In the genomic region with DNA sequence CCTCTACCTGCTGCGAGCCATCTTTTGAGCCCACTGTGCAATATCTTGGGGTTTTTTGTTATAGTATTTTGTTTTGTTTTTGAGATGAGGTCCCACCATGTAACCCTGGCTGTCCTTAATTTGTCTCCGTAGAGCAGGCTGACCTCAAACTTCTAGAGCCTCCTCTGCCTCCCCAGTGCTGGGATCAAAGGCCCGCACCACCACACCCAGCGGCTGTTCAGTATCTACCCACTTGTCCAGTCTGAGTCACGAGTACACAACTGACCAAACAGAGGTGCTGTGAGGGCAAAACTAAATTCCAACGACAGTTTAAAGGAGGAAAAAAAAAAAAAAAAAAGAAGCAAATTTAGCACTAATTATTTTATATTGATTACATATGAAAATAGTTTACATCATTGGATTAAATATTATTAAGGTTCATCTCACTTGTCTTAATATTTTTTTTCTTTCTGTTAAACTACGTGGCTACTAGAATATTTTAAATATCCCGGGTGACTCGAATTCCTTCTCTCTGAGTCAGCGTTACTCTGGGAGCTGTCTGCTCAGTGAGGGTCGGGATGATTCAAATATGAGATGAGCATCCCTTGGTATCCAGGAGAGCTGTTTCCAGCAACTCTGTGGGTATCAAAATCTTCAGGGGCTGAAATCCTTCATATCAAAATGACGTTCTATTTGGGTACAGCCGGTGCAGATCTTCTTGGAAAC, we compare ENCODE assay signal across 29 mouse cellular contexts. TPM values are rescaled to one million over a fixed set of nuclear protein-coding genes. Genes with fewer than 3 reads are reported as not detected.
A peak's percentile ranks its signal among the peaks of the same experiment; 100 is the strongest.
DNase-seq lines count a peak whose midpoint lies in the region; ATAC-seq and TF ChIP-seq lines count a peak whose summit lies in the region.
"Had no signal": no experiment of that assay in that cellular context is flagged by ENCODE, and none has a peak within 500 bp of the region (broad histone marks: within the 10 kb centered on the region; RNA-seq: fewer than 3 reads in every experiment).

No protein-coding gene starts in this region.

- no peak for DNase-seq in heart, embryonic 10.5 days (ENCODE audit: low spot score)
- no peak for DNase-seq in heart, postnatal 36 days
- DNase-seq in midbrain, embryonic 11.5 days (ENCODE audit: low spot score, missing footprints) = peak; percentile 81
- peak; percentile 91 for DNase-seq in Muller cell, postnatal 12 days (ENCODE audit: inconsistent ontology term)
- no peak for DNase-seq in cerebellum, postnatal 14 days
- DNase-seq: adrenal gland, postnatal 10 days; adrenal gland, postnatal 36 days; cerebellum, adult 18-20 months; cerebellum, adult 9-10 months; cerebellum, postnatal 25 days; gastrocnemius, postnatal 25 days; heart, adult 18-20 months; heart, postnatal 10 days; heart, postnatal 4 days; kidney, adult 2 months had no signal

- H3K4me1 ChIP-seq in heart, embryonic 10.5 days = peaks cover 55% of the 10 kb centered on the region
- peaks cover 21% of the 10 kb centered on the region for H3K4me1 ChIP-seq in midbrain, embryonic 11.5 days (ENCODE audit: control insufficient read depth, insufficient read depth, low read length)
- peaks cover 18% of the 10 kb centered on the region for H3K4me1 ChIP-seq in midbrain, embryonic 15.5 days

- no peak for TF ChIP-seq POLR2A in myocyte (IDR thresholded peaks at IDR 0.05; ENCODE audit: insufficient read length, low read depth)

- no peaks in the 10 kb centered on the region for H3K79me2 ChIP-seq in myocyte (ENCODE audit: control insufficient read depth, insufficient read depth)

- H3K36me3 ChIP-seq in heart, embryonic 10.5 days = no peaks in the 10 kb centered on the region
- no peaks in the 10 kb centered on the region for H3K36me3 ChIP-seq in midbrain, embryonic 11.5 days (ENCODE audit: control insufficient read depth, insufficient read depth, low read length)
- no peaks in the 10 kb centered on the region for H3K36me3 ChIP-seq in midbrain, embryonic 15.5 days (replicated peaks)
- no peaks in the 10 kb centered on the region for H3K36me3 ChIP-seq in myocyte (ENCODE audit: control insufficient read depth, insufficient read depth)
- H3K36me3 ChIP-seq: forebrain, embryonic 12.5 days; forebrain, embryonic 15.5 days; G1E; heart, embryonic 15.5 days had no signal

- H3K9me3 ChIP-seq in heart, embryonic 10.5 days = no peaks in the 10 kb centered on the region
- H3K9me3 ChIP-seq in midbrain, embryonic 11.5 days (ENCODE audit: control insufficient read depth, low read length) = no peaks in the 10 kb centered on the region
- H3K9me3 ChIP-seq in midbrain, embryonic 15.5 days = no peaks in the 10 kb centered on the region
- H3K9me3 ChIP-seq: forebrain, embryonic 12.5 days; forebrain, embryonic 15.5 days; G1E; heart, embryonic 15.5 days had no signal

- intact Hi-C loops in heart, postnatal 36 days (cut with DNase I) = loop anchor here (2.0 kb wide), 1 partner anchor 89 kb away; no protein-coding TSS in a partner anchor

- no peak overlapping the region for H3K9ac ChIP-seq in midbrain, embryonic 11.5 days (ENCODE audit: low read length)
- H3K9ac ChIP-seq in midbrain, embryonic 15.5 days = no peak overlapping the region
- H3K9ac ChIP-seq: forebrain, embryonic 12.5 days; forebrain, embryonic 15.5 days; heart, embryonic 15.5 days; hindbrain, embryonic 14.5 days had no signal

- WGBS in heart, embryonic 10.5 days = 39% methylated on average over 13 of the region's 13 CpGs
- 73% methylated on average over 13 of the region's 13 CpGs for WGBS in midbrain, embryonic 11.5 days
- WGBS in midbrain, embryonic 15.5 days = 71% methylated on average over 13 of the region's 13 CpGs

- H3K4me2 ChIP-seq in midbrain, embryonic 11.5 days = no peak overlapping the region
- no peak overlapping the region for H3K4me2 ChIP-seq in midbrain, embryonic 15.5 days
- H3K4me2 ChIP-seq in myocyte (ENCODE audit: low read depth) = peak overlapping the region; percentile 40
- H3K4me2 ChIP-seq: forebrain, embryonic 12.5 days; forebrain, embryonic 15.5 days; heart, embryonic 11.5 days; heart, embryonic 15.5 days; hindbrain, embryonic 14.5 days had no signal

- H3ac ChIP-seq in myocyte (ENCODE audit: control insufficient read depth, insufficient read length) = no peak overlapping the region

- H3K27ac ChIP-seq in heart, embryonic 10.5 days = peak overlapping the region; percentile 56
- H3K27ac ChIP-seq in midbrain, embryonic 11.5 days (ENCODE audit: low read depth, low read length) = no peak overlapping the region
- no peak overlapping the region for H3K27ac ChIP-seq in midbrain, embryonic 15.5 days
- H3K27ac ChIP-seq: forebrain, embryonic 12.5 days; forebrain, embryonic 15.5 days; heart, embryonic 15.5 days; hindbrain, embryonic 14.5 days; hindbrain, postnatal 0 days had no signal

- ATAC-seq in midbrain, embryonic 11.5 days (ENCODE audit: low FRiP score) = no peak
- ATAC-seq in midbrain, embryonic 15.5 days (replicated peaks) = no peak
- no peak for ATAC-seq in megakaryocyte, adult 5-6 weeks (ENCODE audit: poor library complexity, severe bottlenecking)
- ATAC-seq: activated CD4-positive, CD25-positive, alpha-beta regulatory T cell, adult 4 months; forebrain, embryonic 15.5 days; hindbrain, postnatal 0 days; intestine, postnatal 0 days had no signal

- no peak overlapping the region for H3K4me3 ChIP-seq in heart, embryonic 10.5 days
- H3K4me3 ChIP-seq in midbrain, embryonic 11.5 days (ENCODE audit: low read depth, low read length) = no peak overlapping the region
- no peak overlapping the region for H3K4me3 ChIP-seq in midbrain, embryonic 15.5 days
- H3K4me3 ChIP-seq in myocyte = no peak overlapping the region
- H3K4me3 ChIP-seq: forebrain, embryonic 12.5 days; forebrain, embryonic 15.5 days; heart, embryonic 15.5 days had no signal

- no peaks in the 10 kb centered on the region for H3K27me3 ChIP-seq in heart, embryonic 10.5 days (ENCODE audit: insufficient read depth, poor library complexity, severe bottlenecking)
- H3K27me3 ChIP-seq in midbrain, embryonic 11.5 days (ENCODE audit: control insufficient read depth, insufficient read depth, low read length) = no peaks in the 10 kb centered on the region
- no peaks in the 10 kb centered on the region for H3K27me3 ChIP-seq in midbrain, embryonic 15.5 days (replicated peaks)
- no peaks in the 10 kb centered on the region for H3K27me3 ChIP-seq in myocyte (ENCODE audit: control insufficient read depth, insufficient read depth, insufficient read length)
- H3K27me3 ChIP-seq: forebrain, embryonic 12.5 days; forebrain, embryonic 15.5 days; heart, embryonic 15.5 days had no signal

TF ChIP-seq in myocyte, 11 proteins besides CTCF, POLR2A, EP300 and RAD21:
- no peak for TF ChIP-seq REST (IDR thresholded peaks at IDR 0.05; ENCODE audit: insufficient read depth, insufficient read length)
- no peak for TF ChIP-seq E2F4 (IDR thresholded peaks at IDR 0.05; ENCODE audit: insufficient read depth)
- TF ChIP-seq MYOG (IDR thresholded peaks at IDR 0.05; ENCODE audit: control insufficient read depth in 1 of 3, insufficient read depth in 1 of 3, insufficient read length in 2 of 3, low read depth in 2 of 3) = peak; percentile 12 to 81 (median 25)
- TF ChIP-seq MYOD1 (IDR thresholded peaks at IDR 0.05; ENCODE audit: control insufficient read depth in 1 of 3, insufficient read length in 2 of 3, low read depth in 2 of 3) = peak in 2 of 3 experiments; percentile 29 to 77
- TF ChIP-seq USF1 (IDR thresholded peaks at IDR 0.05; ENCODE audit: low read depth) = peak; percentile 40
- no peak for TF ChIP-seq MAX (IDR thresholded peaks at IDR 0.05; ENCODE audit: low read depth)
- no peak for TF ChIP-seq TCF12 (IDR thresholded peaks at IDR 0.05; ENCODE audit: insufficient read depth, poor library complexity, severe bottlenecking)

RNA-seq across cellular contexts. Expression of gene Gm11627, which starts 3.1 kb away (rescaled TPM):
- polyA plus RNA-seq in heart, embryonic 10.5 days (2016; fragmentation: Nextera tagmentation; extraction: Ambion mirVana) = 11.6 and 13.5 TPM in 2 replicates
- 1 to 10 TPM; 1.4 to 1.5 TPM for total RNA-seq in heart, postnatal 36 days (2021)
- polyA plus RNA-seq in midbrain, embryonic 11.5 days (2014; fragmentation: Nextera tagmentation; extraction: Ambion mirVana) = 13.9 and 14.6 TPM in 2 replicates
- polyA plus RNA-seq in midbrain, embryonic 15.5 days (2015; fragmentation: Nextera tagmentation; extraction: Ambion mirVana) = 1.9 and 3.4 TPM in 2 replicates
- polyA plus RNA-seq in myocyte (2012; fragmentation: generic; extraction: Trizol) = 1.9 TPM
- total RNA-seq in megakaryocyte, adult 5-6 weeks (2015) = not detected in 2 replicates
- total RNA-seq in megakaryocyte, adult 5-6 weeks (2017) = not detected in 2 replicates
- total RNA-seq: adrenal gland, adult 18-20 months; common myeloid progenitor, adult 5-6 weeks; G1E; hindbrain, postnatal 0 days had no signal
- polyA plus RNA-seq: activated CD4-positive, CD25-positive, alpha-beta regulatory T cell, adult 4 months; G1E had no signal

RNA-seq across cellular contexts. Expression of gene Gpatch8, which starts 20.0 kb away (rescaled TPM):
- polyA plus RNA-seq in heart, embryonic 10.5 days (2016; fragmentation: Nextera tagmentation; extraction: Ambion mirVana) = 45.7 and 47.0 TPM in 2 replicates
- 10 to 100 TPM; 18.0 to 21.9 TPM for total RNA-seq in heart, postnatal 36 days (2021)
- 42.5 and 43.8 TPM in 2 replicates for polyA plus RNA-seq in midbrain, embryonic 11.5 days (2014; fragmentation: Nextera tagmentation; extraction: Ambion mirVana)
- polyA plus RNA-seq in midbrain, embryonic 15.5 days (2015; fragmentation: Nextera tagmentation; extraction: Ambion mirVana) = 72.7 and 76.4 TPM in 2 replicates
- polyA plus RNA-seq in myocyte (2012; fragmentation: generic; extraction: Trizol) = 9.0 TPM
- total RNA-seq in megakaryocyte, adult 5-6 weeks (2015) = 18.9 and 19.8 TPM in 2 replicates
- 21.3 and 31.3 TPM in 2 replicates for total RNA-seq in megakaryocyte, adult 5-6 weeks (2017)

RNA-seq across cellular contexts. Expression of gene Fzd2, which starts 28.0 kb away (rescaled TPM):
- polyA plus RNA-seq in heart, embryonic 10.5 days (2016; fragmentation: Nextera tagmentation; extraction: Ambion mirVana) = 22.9 and 34.5 TPM in 2 replicates
- total RNA-seq in heart, postnatal 36 days (2021) = 1 to 10 TPM; 3.1 to 5.4 TPM
- polyA plus RNA-seq in midbrain, embryonic 11.5 days (2014; fragmentation: Nextera tagmentation; extraction: Ambion mirVana) = 27.1 and 27.3 TPM in 2 replicates
- polyA plus RNA-seq in midbrain, embryonic 15.5 days (2015; fragmentation: Nextera tagmentation; extraction: Ambion mirVana) = 7.4 and 9.5 TPM in 2 replicates
- polyA plus RNA-seq in myocyte (2012; fragmentation: generic; extraction: Trizol) = 66.9 TPM
- not detected in 2 replicates for total RNA-seq in megakaryocyte, adult 5-6 weeks (2015)
- total RNA-seq in megakaryocyte, adult 5-6 weeks (2017) = not detected in 2 replicates
- total RNA-seq: common myeloid progenitor, adult 5-6 weeks; G1E had no signal
- polyA plus RNA-seq: activated CD4-positive, CD25-positive, alpha-beta regulatory T cell, adult 4 months; G1E had no signal

Comparison
In these comparisons a context has a peak if more than half of its experiments do, and no peak if none do; other contexts are left out.
1. DNase-seq: peak in midbrain, embryonic 11.5 days (single experiment) and Muller cell, postnatal 12 days (single experiment); none in heart, embryonic 10.5 days (single experiment), heart, postnatal 36 days (0 of 2) and cerebellum, postnatal 14 days (0 of 2).